Mouse (Mus musculus) lung, adult 2 months (tissue): ENCODE data around the gene Ifih1.

Experiments used
- CTCF ChIP-seq: fragments of 200-500 bp; IDR thresholded peaks from 2 replicates; pipeline ENCODE4 v1.5.1; 2011; ENCODE audit warnings: mild to moderate bottlenecking, low read length, control low read depth; ENCODE audit not compliant: insufficient read depth
- POLR2A ChIP-seq: fragments of 200-500 bp; IDR thresholded peaks from 2 replicates; pipeline ENCODE4 v1.6.1; 2011; ENCODE audit warnings: low read depth, mild to moderate bottlenecking, control low read depth, low read length, borderline replicate concordance; ENCODE audit errors: extremely low read depth

- TF ChIP-seq POLR2A: no peak
- no peak for TF ChIP-seq CTCF
These were observed 49.5 kb downstream of the Ifih1 start for GRCm38 (mm10) chr2:62596586-62596985.
